ENCODE assay signal across 14 mouse cellular contexts in the genomic region with DNA sequence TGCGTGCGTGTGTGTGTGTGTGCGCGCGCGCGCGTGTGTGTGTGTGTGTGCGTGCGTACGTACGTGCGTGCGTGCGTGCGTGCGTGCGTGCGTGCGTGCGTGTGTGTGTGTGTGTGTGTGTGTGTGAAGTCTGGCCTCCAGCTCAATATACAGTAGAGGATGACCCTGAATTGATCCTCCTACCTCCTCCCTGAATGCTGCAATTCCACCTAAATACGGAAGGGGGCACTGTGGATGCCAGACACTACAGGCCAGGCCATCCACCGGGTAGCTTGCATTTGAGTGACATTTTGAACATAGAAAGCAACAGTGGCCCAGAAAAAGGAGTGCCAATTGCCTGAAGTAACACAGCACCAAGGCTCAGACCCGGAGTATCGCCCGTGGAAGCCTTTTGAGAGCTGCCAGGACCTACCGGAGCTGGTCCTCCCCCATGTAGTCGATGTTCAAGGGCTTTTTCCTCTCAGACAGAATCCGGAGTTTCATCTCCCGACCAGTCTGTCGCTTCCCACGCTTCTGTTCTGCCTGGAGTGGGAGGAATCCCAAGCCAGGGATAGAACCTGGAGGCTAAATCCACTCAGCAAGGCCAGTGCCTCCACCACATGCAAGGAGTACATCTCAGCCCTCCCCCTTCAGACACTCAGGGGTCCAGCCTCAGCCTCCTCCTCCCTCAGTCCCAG. TPM values are rescaled to one million over a fixed set of nuclear protein-coding genes. Genes with fewer than 3 reads are reported as not detected.
A peak's percentile ranks its signal among the peaks of the same experiment; 100 is the strongest.
DNase-seq lines count a peak whose midpoint lies in the region; ATAC-seq and TF ChIP-seq lines count a peak whose summit lies in the region.
"Had no signal": no experiment of that assay in that cellular context is flagged by ENCODE, and none has a peak within 500 bp of the region (broad histone marks: within the 10 kb centered on the region; RNA-seq: fewer than 3 reads in every experiment).

No protein-coding gene starts in this region.

- no peak for TF ChIP-seq EP300 in CH12.LX (IDR thresholded peaks at IDR 0.05; ENCODE audit: low read length)

- H3K4me1 ChIP-seq in CH12.LX (ENCODE audit: control insufficient read depth in 1 of 2, insufficient read depth in 2 of 2), result peaks cover 20 to 29% of the 10 kb centered on the region in 2 experiments
- H3K4me1 ChIP-seq in embryonic fibroblast, embryonic 13.5 days (ENCODE audit: control insufficient read depth, insufficient read depth, low read length), result no peaks in the 10 kb centered on the region
- no peaks in the 10 kb centered on the region for H3K4me1 ChIP-seq in midbrain, embryonic 11.5 days (ENCODE audit: control insufficient read depth, insufficient read depth, low read length)

- DNase-seq in frontal cortex, adult 2 months (ENCODE audit: extremely low spot score in 1 of 2, low spot score in 1 of 2), result peak; percentile 44 to 65
- no peak for DNase-seq in frontal cortex, postnatal 14 days (ENCODE audit: low spot score in 2 of 2)
- peak; percentile 22 to 57 for DNase-seq in left cerebral cortex, adult 18-20 months (ENCODE audit: low spot score in 2 of 2)
- DNase-seq in left cerebral cortex, postnatal 4 days, result no peak
- DNase-seq in CH12.LX (ENCODE audit: extremely low read depth), result no peak
- DNase-seq in urinary bladder, postnatal 36 days (ENCODE audit: low spot score in 2 of 2), result no peak
- DNase-seq in midbrain, embryonic 11.5 days (ENCODE audit: low spot score, missing footprints), result no peak
- DNase-seq: adrenal gland, postnatal 10 days; cerebellum, adult 9-11 months; kidney, adult 11 months; lung, adult 18-20 months; thymus, adult 2 months had no signal

- H3K27ac ChIP-seq in CH12.LX (ENCODE audit: insufficient read depth, low read depth), result no peak overlapping the region
- no peak overlapping the region for H3K27ac ChIP-seq in embryonic fibroblast, embryonic 13.5 days (ENCODE audit: insufficient read depth, low read length)
- H3K27ac ChIP-seq in midbrain, embryonic 11.5 days (ENCODE audit: low read depth, low read length), result no peak overlapping the region

- TF ChIP-seq RAD21 in CH12.LX (IDR thresholded peaks at IDR 0.05; ENCODE audit: low read depth, low read length), result no peak

- no peaks in the 10 kb centered on the region for H3K27me3 ChIP-seq in CH12.LX (replicated peaks)
- H3K27me3 ChIP-seq in midbrain, embryonic 11.5 days (ENCODE audit: control insufficient read depth, insufficient read depth, low read length), result no peaks in the 10 kb centered on the region

- no peak for TF ChIP-seq POLR2A in CH12.LX (IDR thresholded peaks at IDR 0.05; ENCODE audit: low read depth, low read length)
- TF ChIP-seq POLR2A in embryonic fibroblast, embryonic 13.5 days (IDR thresholded peaks at IDR 0.05; ENCODE audit: low read depth, low read length), result no peak

- no peaks in the 10 kb centered on the region for H3K79me2 ChIP-seq in CH12.LX (replicated peaks; ENCODE audit: control insufficient read depth, extremely low read depth, insufficient read depth, poor library complexity, severe bottlenecking)

- no peak for ATAC-seq in midbrain, embryonic 11.5 days (ENCODE audit: low FRiP score)

- peak; percentile 32 to 42; a peak in 2 of 4 replicates for TF ChIP-seq CTCF in CH12.LX (conservative IDR thresholded peaks at IDR 0.05 in 1 of 2, IDR thresholded peaks at IDR 0.05 in 1 of 2; ENCODE audit: low read depth in 2 of 2, low read length in 2 of 2)
- TF ChIP-seq CTCF in embryonic fibroblast, embryonic 13.5 days (IDR thresholded peaks at IDR 0.05; ENCODE audit: borderline replicate concordance, insufficient read depth, low read length), result peak; percentile 6; the same call in 1 of the 2 replicates

- no peaks in the 10 kb centered on the region for H3K36me3 ChIP-seq in CH12.LX (replicated peaks in 1 of 2; ENCODE audit: control insufficient read depth in 1 of 2, insufficient read depth in 1 of 2, low read length in 1 of 2)
- H3K36me3 ChIP-seq in midbrain, embryonic 11.5 days (ENCODE audit: control insufficient read depth, insufficient read depth, low read length), result no peaks in the 10 kb centered on the region

- in situ Hi-C loops in CH12.LX (cut with MboI; ENCODE audit: low pct_ligation_motif_present, low pct_unique_long_range_greater_than_20kb, low sequenced_read_pairs), result no loop called here

- no peak overlapping the region for H3K4me2 ChIP-seq in CH12.LX (ENCODE audit: insufficient read depth, low read depth, poor library complexity, severe bottlenecking)
- H3K4me2 ChIP-seq in midbrain, embryonic 11.5 days, result no peak overlapping the region

- intact Hi-C loops in left cerebral cortex, postnatal 4 days (cut with DNase I), result no loop called here

- H3K4me3 ChIP-seq in CH12.LX (replicated peaks in 1 of 3; ENCODE audit: low read depth in 2 of 3, low read length in 2 of 3, poor library complexity in 1 of 3), result no peak overlapping the region
- H3K4me3 ChIP-seq in embryonic fibroblast, embryonic 13.5 days (ENCODE audit: insufficient read depth, low read length), result no peak overlapping the region
- H3K4me3 ChIP-seq in midbrain, embryonic 11.5 days (ENCODE audit: low read depth, low read length), result no peak overlapping the region

- H3K9me3 ChIP-seq in CH12.LX (replicated peaks; ENCODE audit: low read length), result no peaks in the 10 kb centered on the region
- H3K9me3 ChIP-seq in midbrain, embryonic 11.5 days (ENCODE audit: control insufficient read depth, low read length), result no peaks in the 10 kb centered on the region

- WGBS in midbrain, embryonic 11.5 days, result 79% methylated on average over 24 of the region's 32 CpGs

- dilution Hi-C loops in CH12.LX (cut with MboI; ENCODE audit: extremely low pct_ligation_motif_present, extremely low pct_unique_long_range_greater_than_20kb, low sequenced_read_pairs), result no loop called here

- no peak overlapping the region for H3K9ac ChIP-seq in CH12.LX (ENCODE audit: insufficient read depth, low read depth)
- H3K9ac ChIP-seq in midbrain, embryonic 11.5 days (ENCODE audit: low read length), result no peak overlapping the region

TF ChIP-seq in CH12.LX, 34 proteins besides CTCF, POLR2A, EP300 and RAD21 (continues in another document):
- TF ChIP-seq NELFE (IDR thresholded peaks at IDR 0.05; ENCODE audit: low read depth, low read length) (no peak), MAX (IDR thresholded peaks at IDR 0.05; ENCODE audit: low read length) (no peak), IRF4 (IDR thresholded peaks at IDR 0.05; ENCODE audit: low read depth, low read length) (no peak), HCFC1 (IDR thresholded peaks at IDR 0.05; ENCODE audit: low read depth, low read length) (no peak), SMC3 (IDR thresholded peaks at IDR 0.05; ENCODE audit: low read depth, low read length) (no peak), CHD1 (IDR thresholded peaks at IDR 0.05; ENCODE audit: low read depth, low read length) (no peak)

RNA-seq across cellular contexts. Expression of a gene that starts 6.7 kb away (rescaled TPM):
- 102 and 135 TPM in 2 replicates for polyA plus RNA-seq in frontal cortex, adult 2 months (2012; rRNA removed)
- total RNA-seq in left cerebral cortex, adult 18-20 months (2021), result 100 to 1,000 TPM; 154 TPM
- total RNA-seq in left cerebral cortex, postnatal 4 days (2021), result 100 to 1,000 TPM; 123 to 135 TPM
- total RNA-seq in CH12.LX (2012; rRNA removed), result 55.8 and 60.5 TPM in 2 replicates
- total RNA-seq in CH12.LX (2014; rRNA removed), result 71.0 and 78.1 TPM in 2 replicates
- polyA plus RNA-seq in CH12.LX (2012; ENCODE audit: insufficient read length, low read depth), result 103 and 112 TPM in 2 replicates
- polyA plus RNA-seq in embryonic fibroblast, embryonic 13.5 days (2011; ENCODE audit: insufficient read length, low read depth, missing spikeins), result 72.2 and 79.4 TPM in 2 replicates
- 28.4 and 32.7 TPM in 2 replicates for polyA plus RNA-seq in midbrain, embryonic 11.5 days (2014; fragmentation: Nextera tagmentation; extraction: Ambion mirVana)

RNA-seq across cellular contexts. Expression of a gene that starts 8.0 kb away (rescaled TPM):
- 10.7 and 12.6 TPM in 2 replicates for polyA plus RNA-seq in frontal cortex, adult 2 months (2012; rRNA removed)
- 10 to 100 TPM in 1 of 2 experiments, 1 to 10 TPM in 1; 7.6 to 11.7 TPM for total RNA-seq in left cerebral cortex, adult 18-20 months (2021)
- total RNA-seq in left cerebral cortex, postnatal 4 days (2021), result 1 to 10 TPM in 1 of 2 experiments, under 1 TPM in 1; 0.89 to 1.0 TPM
- total RNA-seq in CH12.LX (2012; rRNA removed) (0.25 and 0.30 TPM in 2 replicates), CH12.LX (2014; rRNA removed) (0.53 TPM in 1 of 2 replicates, not detected in the other)
- polyA plus RNA-seq in CH12.LX (2012; ENCODE audit: insufficient read length, low read depth), result 0.36 and 0.76 TPM in 2 replicates
- 1.4 and 1.7 TPM in 2 replicates for polyA plus RNA-seq in embryonic fibroblast, embryonic 13.5 days (2011; ENCODE audit: insufficient read length, low read depth, missing spikeins)
- polyA plus RNA-seq in midbrain, embryonic 11.5 days (2014; fragmentation: Nextera tagmentation; extraction: Ambion mirVana), result 6.6 and 8.1 TPM in 2 replicates

RNA-seq across cellular contexts. Expression of a gene that starts 15.8 kb away (rescaled TPM):
- 8.3 and 12.1 TPM in 2 replicates for polyA plus RNA-seq in frontal cortex, adult 2 months (2012; rRNA removed)
- total RNA-seq in left cerebral cortex, adult 18-20 months (2021), result 1 to 10 TPM in 1 of 2 experiments, under 1 TPM in 1; 0.88 to 1.3 TPM
- total RNA-seq in left cerebral cortex, postnatal 4 days (2021), result 1 to 10 TPM; 1.8 to 2.0 TPM
- total RNA-seq in CH12.LX (2012; rRNA removed) (0.51 and 0.59 TPM in 2 replicates), CH12.LX (2014; rRNA removed) (0.64 TPM in 1 of 2 replicates, not detected in the other)
- polyA plus RNA-seq in CH12.LX (2012; ENCODE audit: insufficient read length, low read depth), result 1.6 and 2.0 TPM in 2 replicates
- 1.2 and 4.0 TPM in 2 replicates for polyA plus RNA-seq in embryonic fibroblast, embryonic 13.5 days (2011; ENCODE audit: insufficient read length, low read depth, missing spikeins)
- polyA plus RNA-seq in midbrain, embryonic 11.5 days (2014; fragmentation: Nextera tagmentation; extraction: Ambion mirVana), result 0.97 and 1.7 TPM in 2 replicates

RNA-seq across cellular contexts. Expression of a gene that starts 24.1 kb away (rescaled TPM):
- polyA plus RNA-seq in frontal cortex, adult 2 months (2012; rRNA removed), result 1.4 and 1.6 TPM in 2 replicates
- total RNA-seq in left cerebral cortex, adult 18-20 months (2021), result under 1 TPM; 0.23 to 0.37 TPM
- under 1 TPM; 0.50 to 0.77 TPM for total RNA-seq in left cerebral cortex, postnatal 4 days (2021)
- 0.46 and 0.59 TPM in 2 replicates for total RNA-seq in CH12.LX (2012; rRNA removed)
- 0.16 TPM in 1 of 2 replicates, not detected in the other for total RNA-seq in CH12.LX (2014; rRNA removed)
- 0.83 and 1.1 TPM in 2 replicates for polyA plus RNA-seq in CH12.LX (2012; ENCODE audit: insufficient read length, low read depth)
- 2.2 and 3.2 TPM in 2 replicates for polyA plus RNA-seq in embryonic fibroblast, embryonic 13.5 days (2011; ENCODE audit: insufficient read length, low read depth, missing spikeins)
- polyA plus RNA-seq in midbrain, embryonic 11.5 days (2014; fragmentation: Nextera tagmentation; extraction: Ambion mirVana), result 0.85 and 1.1 TPM in 2 replicates

RNA-seq across cellular contexts. Expression of a gene that starts 39.1 kb away (rescaled TPM):
- polyA plus RNA-seq in frontal cortex, adult 2 months (2012; rRNA removed), result 185 and 235 TPM in 2 replicates
- total RNA-seq in left cerebral cortex, adult 18-20 months (2021), result 100 to 1,000 TPM; 281 to 299 TPM
- total RNA-seq in left cerebral cortex, postnatal 4 days (2021), result 100 to 1,000 TPM; 205 to 208 TPM
- total RNA-seq in CH12.LX (2012; rRNA removed), result 0.34 and 0.68 TPM in 2 replicates
- total RNA-seq in CH12.LX (2014; rRNA removed), result 0.20 and 0.30 TPM in 2 replicates
- polyA plus RNA-seq in CH12.LX (2012; ENCODE audit: insufficient read length, low read depth), result 0.30 and 0.46 TPM in 2 replicates
- 1.7 and 2.3 TPM in 2 replicates for polyA plus RNA-seq in embryonic fibroblast, embryonic 13.5 days (2011; ENCODE audit: insufficient read length, low read depth, missing spikeins)
- polyA plus RNA-seq in midbrain, embryonic 11.5 days (2014; fragmentation: Nextera tagmentation; extraction: Ambion mirVana), result 10.4 and 10.5 TPM in 2 replicates
- total RNA-seq: granulocyte monocyte progenitor cell, adult 5-6 weeks had no signal

Comparison
In these comparisons a context has a peak if more than half of its experiments do, and no peak if none do; other contexts are left out.
1. DNase-seq: peak in frontal cortex, adult 2 months (2 of 2) and left cerebral cortex, adult 18-20 months (2 of 2); none in frontal cortex, postnatal 14 days (0 of 2), left cerebral cortex, postnatal 4 days (single experiment), CH12.LX (single experiment), urinary bladder, postnatal 36 days (0 of 2) and midbrain, embryonic 11.5 days (single experiment).